Mouse (Mus musculus): ENCODE results near the gene Atp1a4. TPM values are rescaled to one million over a fixed set of nuclear protein-coding genes. Genes with fewer than 3 reads are reported as not detected.

The Atp1a4 gene
- polyA plus RNA-seq, 1 experiment from 2014 or later, result not detected

DNA sequence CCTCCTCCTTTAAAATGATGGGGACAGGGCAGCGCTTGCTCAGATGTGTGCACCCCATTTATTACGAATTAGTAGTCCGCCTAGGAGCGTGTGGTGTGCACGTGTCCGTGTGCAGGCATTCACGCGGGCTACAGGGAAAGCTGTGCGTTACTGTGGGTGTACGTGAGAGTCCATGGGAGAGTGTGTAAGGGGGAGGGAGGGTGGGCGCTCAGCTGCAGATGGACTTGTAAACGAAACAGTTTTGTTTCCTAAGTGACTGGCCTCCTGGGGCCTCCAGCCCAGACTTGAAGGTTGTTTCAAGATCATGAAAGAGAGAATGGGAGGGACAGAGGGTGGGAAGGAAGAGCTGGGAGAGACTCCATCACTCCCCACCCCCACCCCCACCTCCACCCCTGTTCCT lies 43.0 kb upstream of the Atp1a4 start:
- DNase-seq (ENCODE audit: low spot score) (no peak), ATAC-seq (replicated peaks; ENCODE audit: low FRiP score, low TSS enrichment, low read depth) (no peak)
- Histone ChIP-seq H3K27ac (ENCODE audit: low read depth) (no peak overlapping the region), H3K4me3 (ENCODE audit: low read depth, low read length) (no peak overlapping the region), H3K9ac (ENCODE audit: low read length) (no peak overlapping the region), H3K36me3 (ENCODE audit: control insufficient read depth, insufficient read depth, low read length) (no peaks in the 10 kb centered on the region), H3K4me2 (ENCODE audit: low read length) (no peak overlapping the region), H3K9me3 (ENCODE audit: control insufficient read depth, low read length) (no peaks in the 10 kb centered on the region), H3K4me1 (replicated peaks; ENCODE audit: control insufficient read depth, insufficient read depth, low read length) (peaks cover 18% of the 10 kb centered on the region), H3K27me3 (replicated peaks; ENCODE audit: control insufficient read depth, insufficient read depth, low read length) (no peaks in the 10 kb centered on the region)
- 41% methylated on average over 12 of the region's 12 CpGs for WGBS

DNA sequence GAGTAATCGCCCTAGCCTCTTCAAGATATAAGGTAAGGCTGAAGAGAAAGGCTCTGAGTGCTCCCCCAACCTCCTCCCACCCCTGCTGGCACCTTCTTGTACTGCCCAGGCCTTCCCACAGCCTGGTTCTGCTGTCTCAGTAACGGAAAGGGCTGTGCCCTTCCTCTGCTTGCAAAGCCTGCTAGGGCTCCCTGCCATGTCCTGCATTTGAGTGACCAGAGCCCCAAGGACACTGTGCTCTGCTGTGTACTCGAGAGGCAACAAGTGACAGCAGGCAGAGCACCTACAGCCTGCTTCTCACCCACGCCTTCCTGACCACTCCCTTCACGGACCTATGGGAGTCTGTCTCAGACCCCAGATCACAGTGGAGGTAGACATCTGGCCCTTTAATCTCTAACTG lies 42.0 kb upstream of the Atp1a4 start:
- Histone ChIP-seq H3K36me3 (ENCODE audit: control insufficient read depth, insufficient read depth, low read length) (no peaks in the 10 kb centered on the region), H3K9me3 (ENCODE audit: control insufficient read depth, low read length) (no peaks in the 10 kb centered on the region), H3K27me3 (replicated peaks; ENCODE audit: control insufficient read depth, insufficient read depth, low read length) (no peaks in the 10 kb centered on the region), H3K4me1 (replicated peaks; ENCODE audit: control insufficient read depth, insufficient read depth, low read length) (peaks cover 27% of the 10 kb centered on the region), H3K4me3 (ENCODE audit: low read depth, low read length) (no peak overlapping the region), H3K27ac (ENCODE audit: low read depth) (no peak overlapping the region), H3K9ac (ENCODE audit: low read length) (no peak overlapping the region), H3K4me2 (ENCODE audit: low read length) (no peak overlapping the region)
- no peak for DNase-seq (ENCODE audit: low spot score)
- ATAC-seq (replicated peaks; ENCODE audit: low FRiP score, low TSS enrichment, low read depth), result no peak
- 66% methylated on average over 5 of the region's 5 CpGs for WGBS

DNA sequence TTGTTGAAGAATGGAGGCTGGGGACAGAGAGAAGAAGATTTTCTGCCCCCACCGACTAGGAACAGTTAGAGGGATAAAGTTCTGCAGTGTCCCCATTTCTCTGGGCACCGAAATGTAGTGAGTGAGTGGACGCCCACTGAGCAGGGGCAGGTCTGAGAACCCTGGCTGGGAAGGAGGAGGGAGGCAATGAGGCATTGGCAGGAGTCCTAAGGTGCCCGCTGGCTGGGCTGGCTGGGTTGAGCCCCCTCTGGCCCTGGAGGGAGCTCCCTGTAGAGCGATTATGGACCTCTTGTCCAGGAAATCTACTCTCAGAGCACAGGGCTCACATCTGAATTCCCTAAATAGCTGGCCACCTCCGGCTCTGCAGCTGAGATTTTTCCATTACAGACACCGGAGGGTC lies 41.3 kb upstream of the Atp1a4 start:
- DNase-seq (ENCODE audit: low spot score) (no peak), ATAC-seq (replicated peaks; ENCODE audit: low FRiP score, low TSS enrichment, low read depth) (no peak)
- H3K9ac ChIP-seq (ENCODE audit: low read length), result no peak overlapping the region
- H3K27ac ChIP-seq (ENCODE audit: low read depth), result no peak overlapping the region
- no peaks in the 10 kb centered on the region for H3K9me3 ChIP-seq (ENCODE audit: control insufficient read depth, low read length)
- peaks cover 28% of the 10 kb centered on the region for H3K4me1 ChIP-seq (replicated peaks; ENCODE audit: control insufficient read depth, insufficient read depth, low read length)
- no peaks in the 10 kb centered on the region for H3K36me3 ChIP-seq (ENCODE audit: control insufficient read depth, insufficient read depth, low read length)
- no peak overlapping the region for H3K4me2 ChIP-seq (ENCODE audit: low read length)
- no peak overlapping the region for H3K4me3 ChIP-seq (ENCODE audit: low read depth, low read length)
- WGBS, result 76% methylated on average over 7 of the region's 7 CpGs
- no peaks in the 10 kb centered on the region for H3K27me3 ChIP-seq (replicated peaks; ENCODE audit: control insufficient read depth, insufficient read depth, low read length)

DNA sequence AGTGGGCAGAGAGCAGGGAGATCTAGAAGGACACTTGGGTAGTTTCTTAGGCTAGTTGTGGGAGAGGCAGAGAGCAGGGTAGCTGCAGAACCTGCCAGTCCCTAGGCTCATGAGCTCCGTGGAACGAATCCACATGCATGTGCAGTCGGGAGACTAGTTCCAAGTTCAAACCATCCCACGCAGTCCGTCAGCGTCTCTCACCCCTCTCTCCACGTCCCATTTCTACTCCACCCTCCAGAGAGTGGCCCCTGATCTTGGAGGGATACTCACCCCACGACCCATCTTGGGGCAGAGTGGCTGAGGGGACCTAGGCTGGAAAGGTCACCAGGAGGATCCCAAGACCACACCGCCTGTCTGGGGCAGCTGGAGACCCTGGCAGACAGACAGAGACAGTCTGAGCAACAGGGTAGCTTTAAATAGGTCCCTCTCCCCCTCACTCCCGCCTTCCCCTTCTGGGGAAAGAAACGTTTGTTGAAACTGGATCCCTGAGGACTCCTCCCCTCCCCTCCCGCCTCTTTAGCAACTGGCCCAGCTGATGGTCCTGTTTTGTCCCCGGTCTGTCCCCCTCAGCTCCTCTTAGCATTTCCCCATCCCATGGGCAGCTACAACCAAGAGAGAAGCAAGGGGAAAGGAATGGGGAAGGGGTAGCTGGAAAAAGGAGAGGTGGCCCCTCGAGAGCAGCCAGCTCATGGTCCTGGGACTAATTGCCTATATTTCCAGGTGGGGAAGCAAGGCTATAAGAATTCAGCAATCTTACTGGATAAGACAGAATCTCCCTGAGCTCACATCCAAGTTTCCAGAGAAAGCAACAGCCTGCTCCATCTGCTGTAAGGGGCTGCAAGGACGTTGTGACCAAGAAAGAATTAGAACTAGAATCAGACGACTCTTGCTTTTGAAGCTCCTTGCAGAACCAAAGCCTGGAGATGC lies 39.7 kb upstream of the Atp1a4 start, which contains the start of gene Atp1a2:
Gene Atp1a2 (minus strand): TSS at position 454 of the 927 bp plus-strand sequence.
- H3K9ac ChIP-seq (ENCODE audit: low read length), result peak within 1 kb of the TSS; percentile 39
- H3K27ac ChIP-seq (ENCODE audit: low read depth), result peak within 1 kb of the TSS; percentile 34; the same call in 1 of the 2 replicates
- 4% methylated on average over 16 of the region's 16 CpGs for WGBS
- ATAC-seq (replicated peaks; ENCODE audit: low FRiP score, low TSS enrichment, low read depth), result peak; percentile 41; the same call in 1 of the 2 replicates
- H3K36me3 ChIP-seq (ENCODE audit: control insufficient read depth, insufficient read depth, low read length), result no peaks in the 10 kb centered on the region
- peak within 1 kb of the TSS; percentile 29 for H3K4me3 ChIP-seq (ENCODE audit: low read depth, low read length)
- H3K4me1 ChIP-seq (replicated peaks; ENCODE audit: control insufficient read depth, insufficient read depth, low read length), result peaks cover 28% of the 10 kb centered on the region
- peak; percentile 63 for DNase-seq (ENCODE audit: low spot score)
- H3K4me2 ChIP-seq (ENCODE audit: low read length), result peak within 1 kb of the TSS; percentile 52
- H3K9me3 ChIP-seq (ENCODE audit: control insufficient read depth, low read length), result no peaks in the 10 kb centered on the region
- no peaks in the 10 kb centered on the region for H3K27me3 ChIP-seq (replicated peaks; ENCODE audit: control insufficient read depth, insufficient read depth, low read length)

DNA sequence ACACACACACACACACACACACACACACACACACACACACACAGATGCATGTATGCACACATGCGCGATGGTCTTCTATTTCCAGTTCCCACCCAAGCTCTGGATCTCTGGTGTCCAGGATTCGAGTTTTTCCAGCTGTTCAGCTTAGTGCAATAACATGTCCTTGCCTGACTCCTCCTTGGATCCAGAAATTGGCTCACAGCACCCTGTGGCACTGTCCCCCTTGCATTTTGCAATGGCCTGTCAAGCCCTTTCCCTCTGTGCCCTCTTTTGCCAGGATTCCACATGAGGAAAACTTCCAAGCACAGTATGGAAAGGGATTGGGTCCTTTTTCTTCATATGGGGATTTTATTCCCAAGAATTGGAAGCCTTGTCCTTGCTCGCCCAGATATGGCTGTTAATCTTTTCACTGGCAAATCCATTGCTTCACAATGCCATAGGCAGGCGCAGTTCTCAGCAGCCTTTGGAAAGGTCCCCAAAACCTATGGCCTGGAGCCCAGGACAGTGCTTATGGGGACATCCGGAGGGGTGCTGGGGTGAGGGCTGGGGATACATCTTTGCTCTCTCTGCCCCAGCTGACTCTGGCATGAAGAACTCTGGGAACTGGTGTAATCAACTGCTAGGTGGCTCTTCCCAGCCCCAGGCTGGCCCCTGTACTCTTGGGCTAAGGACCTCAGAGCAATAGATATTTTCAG lies 38.7 kb upstream of the Atp1a4 start:
- Histone ChIP-seq H3K9me3 (ENCODE audit: control insufficient read depth, low read length) (no peaks in the 10 kb centered on the region), H3K27me3 (replicated peaks; ENCODE audit: control insufficient read depth, insufficient read depth, low read length) (no peaks in the 10 kb centered on the region), H3K4me1 (replicated peaks; ENCODE audit: control insufficient read depth, insufficient read depth, low read length) (peaks cover 28% of the 10 kb centered on the region), H3K27ac (ENCODE audit: low read depth) (peak overlapping the region; percentile 34; the same call in 1 of the 2 replicates), H3K9ac (ENCODE audit: low read length) (0 out of 2 replicates have a peak overlapping the region, but pooled peaks have one; percentile 39), H3K36me3 (ENCODE audit: control insufficient read depth, insufficient read depth, low read length) (no peaks in the 10 kb centered on the region), H3K4me3 (ENCODE audit: low read depth, low read length) (peak overlapping the region; percentile 29), H3K4me2 (ENCODE audit: low read length) (peak overlapping the region; percentile 52)
- ATAC-seq (replicated peaks; ENCODE audit: low FRiP score, low TSS enrichment, low read depth) (no peak), DNase-seq (ENCODE audit: low spot score) (no peak)
- WGBS, result 76% methylated on average over 6 of the region's 6 CpGs

DNA sequence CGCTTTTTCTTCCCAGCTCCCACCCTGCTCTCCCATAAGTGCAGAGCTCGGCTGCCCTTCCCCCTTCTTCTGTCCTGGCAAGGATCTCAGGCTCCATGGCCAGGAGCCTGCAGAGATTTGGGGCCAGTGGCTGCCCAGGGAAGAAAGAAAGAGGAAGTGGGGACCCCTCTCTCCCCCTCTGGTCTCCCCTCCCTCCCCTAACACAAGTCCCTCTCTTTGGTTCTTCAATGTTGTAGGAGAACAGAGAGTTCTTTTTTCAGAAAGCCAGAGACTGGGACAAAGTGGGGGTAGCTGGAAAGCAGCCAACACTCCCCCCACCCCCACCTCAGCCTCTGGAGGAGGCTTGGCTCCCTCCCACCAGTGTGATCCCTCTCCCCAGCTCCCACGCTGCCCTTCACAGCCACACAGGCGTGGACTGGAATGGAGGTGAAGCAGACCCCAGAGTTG lies 37.6 kb upstream of the Atp1a4 start:
- H3K4me2 ChIP-seq (ENCODE audit: low read length), result peak overlapping the region; percentile 52
- no peak overlapping the region for H3K9ac ChIP-seq (ENCODE audit: low read length)
- H3K9me3 ChIP-seq (ENCODE audit: control insufficient read depth, low read length), result no peaks in the 10 kb centered on the region
- no peaks in the 10 kb centered on the region for H3K27me3 ChIP-seq (replicated peaks; ENCODE audit: control insufficient read depth, insufficient read depth, low read length)
- H3K27ac ChIP-seq (ENCODE audit: low read depth), result peak overlapping the region; percentile 25; the same call in 1 of the 2 replicates
- DNase-seq (ENCODE audit: low spot score) (no peak), ATAC-seq (replicated peaks; ENCODE audit: low FRiP score, low TSS enrichment, low read depth) (0 out of 2 replicates have a peak, but pooled peaks have one; percentile 38)
- WGBS, result 33% methylated on average over 4 of the region's 4 CpGs
- peaks cover 28% of the 10 kb centered on the region for H3K4me1 ChIP-seq (replicated peaks; ENCODE audit: control insufficient read depth, insufficient read depth, low read length)
- no peaks in the 10 kb centered on the region for H3K36me3 ChIP-seq (ENCODE audit: control insufficient read depth, insufficient read depth, low read length)
- no peak overlapping the region for H3K4me3 ChIP-seq (ENCODE audit: low read depth, low read length)

DNA sequence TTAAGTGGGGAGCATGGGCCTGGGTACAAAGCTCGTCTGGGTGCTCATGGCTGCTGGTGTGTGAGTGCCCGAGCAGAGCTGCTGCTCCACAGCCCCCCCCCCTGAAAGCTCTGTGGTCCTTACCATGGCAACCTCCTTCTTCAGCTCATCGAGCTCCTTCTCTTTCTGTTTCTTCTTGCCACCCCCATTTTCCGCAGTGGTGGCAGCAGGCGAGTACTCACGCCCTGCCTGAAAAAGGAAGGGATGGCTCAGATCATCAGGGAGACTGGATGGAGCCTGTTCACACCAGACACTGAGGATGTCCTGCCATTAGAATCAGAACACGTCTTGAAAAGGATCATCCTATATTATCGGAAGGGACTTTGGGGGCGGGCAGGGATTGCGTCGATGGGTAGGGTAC lies 35.2 kb upstream of the Atp1a4 start:
- DNase-seq (ENCODE audit: low spot score), result no peak
- no peaks in the 10 kb centered on the region for H3K9me3 ChIP-seq (ENCODE audit: control insufficient read depth, low read length)
- H3K9ac ChIP-seq (ENCODE audit: low read length), result no peak overlapping the region
- no peak overlapping the region for H3K4me3 ChIP-seq (ENCODE audit: low read depth, low read length)
- H3K4me2 ChIP-seq (ENCODE audit: low read length), result no peak overlapping the region
- H3K4me1 ChIP-seq (replicated peaks; ENCODE audit: control insufficient read depth, insufficient read depth, low read length), result peaks cover 28% of the 10 kb centered on the region
- 83% methylated on average over 11 of the region's 11 CpGs for WGBS
- no peaks in the 10 kb centered on the region for H3K36me3 ChIP-seq (ENCODE audit: control insufficient read depth, insufficient read depth, low read length)
- H3K27me3 ChIP-seq (replicated peaks; ENCODE audit: control insufficient read depth, insufficient read depth, low read length), result no peaks in the 10 kb centered on the region
- ATAC-seq (replicated peaks; ENCODE audit: low FRiP score, low TSS enrichment, low read depth), result no peak
- no peak overlapping the region for H3K27ac ChIP-seq (ENCODE audit: low read depth)

DNA sequence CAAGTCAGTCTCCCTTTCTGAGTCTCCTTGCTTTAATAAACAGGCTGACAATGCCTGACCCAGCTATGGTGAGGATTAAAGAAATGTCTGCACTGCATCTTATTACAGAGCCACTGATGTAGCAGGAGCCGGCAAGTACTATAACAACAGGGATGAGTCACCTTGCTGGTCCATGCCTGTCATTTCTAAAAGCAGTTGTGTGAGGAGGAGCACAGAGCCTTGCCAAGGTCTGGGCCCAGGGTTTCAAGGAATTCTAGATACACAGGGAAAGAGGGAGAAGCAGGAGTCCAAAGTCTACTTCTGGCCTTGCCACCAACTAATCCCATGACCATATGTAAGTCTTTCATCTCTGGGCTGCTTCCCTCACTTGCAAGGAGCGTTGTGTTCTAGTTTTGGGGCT lies 34.7 kb upstream of the Atp1a4 start:
- Histone ChIP-seq H3K27ac (ENCODE audit: low read depth) (no peak overlapping the region), H3K4me2 (ENCODE audit: low read length) (no peak overlapping the region), H3K4me1 (replicated peaks; ENCODE audit: control insufficient read depth, insufficient read depth, low read length) (peaks cover 23% of the 10 kb centered on the region), H3K27me3 (replicated peaks; ENCODE audit: control insufficient read depth, insufficient read depth, low read length) (no peaks in the 10 kb centered on the region), H3K4me3 (ENCODE audit: low read depth, low read length) (no peak overlapping the region), H3K9ac (ENCODE audit: low read length) (no peak overlapping the region), H3K36me3 (ENCODE audit: control insufficient read depth, insufficient read depth, low read length) (no peaks in the 10 kb centered on the region), H3K9me3 (ENCODE audit: control insufficient read depth, low read length) (no peaks in the 10 kb centered on the region)
- no peak for DNase-seq (ENCODE audit: low spot score)
- no peak for ATAC-seq (replicated peaks; ENCODE audit: low FRiP score, low TSS enrichment, low read depth)
- WGBS, result 72% methylated on average over 2 of the region's 2 CpGs
